Mouse (Mus musculus): Measurements from ENCODE around the gene Nsd1. TPM values are rescaled to one million over a fixed set of nuclear protein-coding genes. Genes with fewer than 3 reads are reported as not detected.

Gene Nsd1
- polyA plus RNA-seq, 1 experiment = 17.6 TPM

- WGBS = 51% methylated on average over 12 of the region's 12 CpGs
- no peak for DNase-seq
- Histone ChIP-seq H3K27ac (ENCODE audit: insufficient read depth, low read depth, low read length) (no peak overlapping the region), H3K36me3 (ENCODE audit: control insufficient read depth, insufficient read depth, low read length) (no peaks in the 10 kb centered on the region), H3K27me3 (replicated peaks; ENCODE audit: control insufficient read depth, insufficient read depth, low read length) (no peaks in the 10 kb centered on the region), H3K4me1 (ENCODE audit: control insufficient read depth, insufficient read depth, low read length) (peaks cover 5% of the 10 kb centered on the region; the same call in 1 of the 2 replicates), H3K4me3 (ENCODE audit: insufficient read depth, low read depth, low read length) (no peak overlapping the region)
- no peak for TF ChIP-seq POLR2A (IDR thresholded peaks at IDR 0.05; ENCODE audit: low read depth, low read length)
- TF ChIP-seq CTCF (conservative IDR thresholded peaks at IDR 0.05; ENCODE audit: insufficient read depth, insufficient read length, low read depth, low read length) = no peak
These were observed 128.8 kb downstream of the Nsd1 start for GRCm38 (mm10) chr13:55338131-55339054.

GRCm38 (mm10) chr13:55339259-55339658 lies 129.7 kb downstream of the Nsd1 start:
- TF ChIP-seq CTCF (conservative IDR thresholded peaks at IDR 0.05; ENCODE audit: insufficient read depth, insufficient read length, low read depth, low read length) = no peak
- no peak for TF ChIP-seq POLR2A (IDR thresholded peaks at IDR 0.05; ENCODE audit: low read depth, low read length)
- 25% methylated on average over 2 of the region's 2 CpGs for WGBS
- Histone ChIP-seq H3K27ac (ENCODE audit: insufficient read depth, low read depth, low read length) (no peak overlapping the region), H3K36me3 (ENCODE audit: control insufficient read depth, insufficient read depth, low read length) (no peaks in the 10 kb centered on the region), H3K4me3 (ENCODE audit: insufficient read depth, low read depth, low read length) (no peak overlapping the region), H3K27me3 (replicated peaks; ENCODE audit: control insufficient read depth, insufficient read depth, low read length) (no peaks in the 10 kb centered on the region), H3K4me1 (ENCODE audit: control insufficient read depth, insufficient read depth, low read length) (peaks cover 5% of the 10 kb centered on the region; the same call in 1 of the 2 replicates)
- peak; percentile 20 for DNase-seq

- no peak for TF ChIP-seq CTCF (conservative IDR thresholded peaks at IDR 0.05; ENCODE audit: insufficient read depth, insufficient read length, low read depth, low read length)
- no peak for TF ChIP-seq POLR2A (IDR thresholded peaks at IDR 0.05; ENCODE audit: low read depth, low read length)
- H3K27ac ChIP-seq (ENCODE audit: insufficient read depth, low read depth, low read length) = no peak overlapping the region
- H3K4me1 ChIP-seq (ENCODE audit: control insufficient read depth, insufficient read depth, low read length) = peaks cover 3% of the 10 kb centered on the region; the same call in 1 of the 2 replicates
- no peaks in the 10 kb centered on the region for H3K36me3 ChIP-seq (ENCODE audit: control insufficient read depth, insufficient read depth, low read length)
- 43% methylated on average over 11 of the region's 11 CpGs for WGBS
- DNase-seq = no peak
- H3K27me3 ChIP-seq (replicated peaks; ENCODE audit: control insufficient read depth, insufficient read depth, low read length) = no peaks in the 10 kb centered on the region
- no peak overlapping the region for H3K4me3 ChIP-seq (ENCODE audit: insufficient read depth, low read depth, low read length)
These were observed 132.9 kb downstream of the Nsd1 start for GRCm38 (mm10) chr13:55342469-55342868.

GRCm38 (mm10) chr13:55344286-55344685 lies 134.7 kb downstream of the Nsd1 start:
- H3K27ac ChIP-seq (ENCODE audit: insufficient read depth, low read depth, low read length) = no peak overlapping the region
- H3K4me3 ChIP-seq (ENCODE audit: insufficient read depth, low read depth, low read length) = no peak overlapping the region
- no peak for TF ChIP-seq CTCF (conservative IDR thresholded peaks at IDR 0.05; ENCODE audit: insufficient read depth, insufficient read length, low read depth, low read length)
- TF ChIP-seq POLR2A (IDR thresholded peaks at IDR 0.05; ENCODE audit: low read depth, low read length) = no peak
- no peaks in the 10 kb centered on the region; the same call in 1 of the 2 replicates for H3K4me1 ChIP-seq (ENCODE audit: control insufficient read depth, insufficient read depth, low read length)
- 83% methylated on average over 7 of the region's 7 CpGs for WGBS
- DNase-seq = no peak
- no peaks in the 10 kb centered on the region; the same call in 1 of the 2 replicates for H3K36me3 ChIP-seq (ENCODE audit: control insufficient read depth, insufficient read depth, low read length)
- H3K27me3 ChIP-seq (replicated peaks; ENCODE audit: control insufficient read depth, insufficient read depth, low read length) = no peaks in the 10 kb centered on the region

GRCm38 (mm10) chr13:55346745-55347144 lies 137.2 kb downstream of the Nsd1 start:
- Histone ChIP-seq H3K4me1 (ENCODE audit: control insufficient read depth, insufficient read depth, low read length) (no peaks in the 10 kb centered on the region), H3K4me3 (ENCODE audit: insufficient read depth, low read depth, low read length) (no peak overlapping the region), H3K27me3 (replicated peaks; ENCODE audit: control insufficient read depth, insufficient read depth, low read length) (no peaks in the 10 kb centered on the region), H3K27ac (ENCODE audit: insufficient read depth, low read depth, low read length) (no peak overlapping the region), H3K36me3 (ENCODE audit: control insufficient read depth, insufficient read depth, low read length) (peaks cover 1% of the 10 kb centered on the region)
- WGBS = 76% methylated on average over 11 of the region's 11 CpGs
- TF ChIP-seq POLR2A (IDR thresholded peaks at IDR 0.05; ENCODE audit: low read depth, low read length) (no peak), CTCF (conservative IDR thresholded peaks at IDR 0.05; ENCODE audit: insufficient read depth, insufficient read length, low read depth, low read length) (no peak)
- no peak for DNase-seq

- no peak overlapping the region for H3K27ac ChIP-seq (ENCODE audit: insufficient read depth, low read depth, low read length)
These were observed 151.6 kb downstream of the Nsd1 start for GRCm38 (mm10) chr13:55361145-55361544.

GRCm38 (mm10) chr13:55361974-55362452 lies 152.4 kb downstream of the Nsd1 start:
- WGBS = under 1% methylated on average over 32 of the region's 32 CpGs
- Histone ChIP-seq H3K36me3 (ENCODE audit: control insufficient read depth, insufficient read depth, low read length) (no peaks in the 10 kb centered on the region), H3K27ac (ENCODE audit: insufficient read depth, low read depth, low read length) (peak overlapping the region; percentile 73), H3K4me3 (ENCODE audit: insufficient read depth, low read depth, low read length) (peak overlapping the region; percentile 99), H3K4me1 (ENCODE audit: control insufficient read depth, insufficient read depth, low read length) (peaks cover 10% of the 10 kb centered on the region; the same call in 1 of the 2 replicates), H3K27me3 (replicated peaks; ENCODE audit: control insufficient read depth, insufficient read depth, low read length) (no peaks in the 10 kb centered on the region)
- TF ChIP-seq CTCF (conservative IDR thresholded peaks at IDR 0.05; ENCODE audit: insufficient read depth, insufficient read length, low read depth, low read length) (no peak), POLR2A (IDR thresholded peaks at IDR 0.05; ENCODE audit: low read depth, low read length) (no peak)
- DNase-seq = no peak

More at GRCm38 (mm10) chr13:55361145-55361544, 151.6 kb downstream of the Nsd1 start:
- Histone ChIP-seq H3K4me3 (ENCODE audit: insufficient read depth, low read depth, low read length) (peak overlapping the region; percentile 9; the same call in 1 of the 2 replicates), H3K27me3 (replicated peaks; ENCODE audit: control insufficient read depth, insufficient read depth, low read length) (no peaks in the 10 kb centered on the region), H3K36me3 (ENCODE audit: control insufficient read depth, insufficient read depth, low read length) (no peaks in the 10 kb centered on the region), H3K4me1 (ENCODE audit: control insufficient read depth, insufficient read depth, low read length) (peaks cover 10% of the 10 kb centered on the region; the same call in 1 of the 2 replicates)
- DNase-seq = no peak
- TF ChIP-seq CTCF (conservative IDR thresholded peaks at IDR 0.05; ENCODE audit: insufficient read depth, insufficient read length, low read depth, low read length) (no peak), POLR2A (IDR thresholded peaks at IDR 0.05; ENCODE audit: low read depth, low read length) (no peak)
